Mouse (Mus musculus): ENCODE results near the gene B130006D01Rik.

Gene B130006D01Rik

DNA sequence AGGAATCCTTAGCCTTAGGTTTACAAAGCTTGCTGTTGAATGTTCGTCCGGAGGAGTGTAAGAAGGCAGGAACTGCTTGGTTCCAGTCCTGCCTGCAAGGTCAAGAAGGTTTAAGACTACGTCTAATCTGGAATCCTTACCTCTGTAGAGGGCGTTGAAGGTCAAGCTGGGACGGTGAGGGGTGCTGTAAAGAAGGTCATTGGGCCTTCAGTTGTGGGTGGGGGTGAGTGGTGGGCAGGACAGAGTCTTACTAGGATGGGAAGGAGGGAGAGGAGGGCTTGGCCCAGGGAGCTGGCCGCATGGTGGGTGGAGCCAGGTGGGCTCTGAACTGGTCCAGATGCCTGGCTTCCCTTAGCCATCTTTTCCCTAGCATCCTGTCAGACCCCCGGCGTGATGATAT, 48.3 kb downstream of the B130006D01Rik start:
- DNase-seq (ENCODE audit: extremely low spot score), result no peak

DNA sequence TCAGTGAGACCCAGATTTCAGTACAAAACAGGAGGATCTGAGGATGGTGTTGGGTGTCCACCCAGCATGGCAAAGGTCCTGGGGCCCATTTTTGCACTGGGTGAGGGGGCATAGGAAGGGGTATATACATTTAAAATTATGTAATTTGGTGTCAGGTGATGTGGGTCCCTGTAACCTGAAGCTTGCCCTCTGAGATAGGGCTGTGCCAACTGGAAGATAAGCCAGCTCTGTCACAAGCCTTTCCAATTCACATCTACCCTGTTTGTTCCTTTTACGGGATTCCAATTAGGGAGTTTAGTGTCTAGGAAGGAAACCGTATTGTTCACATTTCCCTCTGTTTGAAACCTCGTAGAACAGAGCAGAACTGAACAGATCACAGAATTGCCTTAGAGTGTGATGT, 49.9 kb downstream of the B130006D01Rik start:
- no peak for DNase-seq (ENCODE audit: extremely low spot score)

Measured in embryo, embryonic 9.5 days (tissue).